Mouse (Mus musculus): ENCODE results near the gene Dkk3. TPM values are rescaled to one million over a fixed set of nuclear protein-coding genes. Genes with fewer than 3 reads are reported as not detected.

The Dkk3 gene
- polyA plus RNA-seq, 1 experiment from 2014 or later: 17.0 TPM

DNA sequence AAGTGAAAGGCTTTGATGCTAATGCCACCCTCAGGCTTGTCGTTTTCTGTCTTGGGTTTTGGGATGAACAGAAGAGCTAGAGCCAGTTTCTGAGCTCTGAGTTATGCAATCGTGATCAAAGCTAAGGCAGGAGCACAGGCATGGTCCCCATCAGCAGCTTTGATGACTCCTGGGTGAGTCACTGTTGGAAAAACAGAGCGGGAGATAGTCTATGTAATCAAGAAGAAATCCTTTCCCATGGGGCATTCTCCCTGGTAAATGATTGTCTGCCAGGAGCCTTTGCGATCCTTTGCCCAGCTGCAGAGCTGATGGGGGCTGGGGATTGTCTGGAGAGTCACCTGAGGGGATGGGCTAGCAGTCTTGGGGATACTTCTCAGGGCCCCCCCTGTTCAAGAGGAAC, 43.3 kb upstream of the Dkk3 start:
- Histone ChIP-seq H3K27me3 (replicated peaks; ENCODE audit: control insufficient read depth, insufficient read depth, low read length) (no peaks in the 10 kb centered on the region), H3K4me1 (replicated peaks; ENCODE audit: control insufficient read depth, insufficient read depth, low read length) (peaks cover 3% of the 10 kb centered on the region; the same call in 1 of the 2 replicates), H3K4me2 (replicated peaks; ENCODE audit: low read depth) (no peak overlapping the region), H3K9me3 (ENCODE audit: control insufficient read depth) (no peaks in the 10 kb centered on the region), H3K4me3 (ENCODE audit: low read depth, low read length) (no peak overlapping the region), H3K36me3 (ENCODE audit: control insufficient read depth, insufficient read depth) (no peaks in the 10 kb centered on the region), H3K9ac (ENCODE audit: low read depth, low read length) (no peak overlapping the region), H3K27ac (ENCODE audit: low read depth, low read length) (no peak overlapping the region)
- no peak for TF ChIP-seq CTCF (IDR thresholded peaks at IDR 0.05; ENCODE audit: low read depth)
- ATAC-seq: peak; percentile 60
- 21% methylated on average over 4 of the region's 4 CpGs for WGBS

- no peak for TF ChIP-seq CTCF (IDR thresholded peaks at IDR 0.05; ENCODE audit: low read depth)
- no peak overlapping the region for H3K4me2 ChIP-seq (replicated peaks; ENCODE audit: low read depth)
- no peaks in the 10 kb centered on the region for H3K9me3 ChIP-seq (ENCODE audit: control insufficient read depth)
- H3K27me3 ChIP-seq (replicated peaks; ENCODE audit: control insufficient read depth, insufficient read depth, low read length): no peaks in the 10 kb centered on the region
- no peak overlapping the region for H3K4me3 ChIP-seq (ENCODE audit: low read depth, low read length)
- WGBS: 52% methylated on average over 4 of the region's 4 CpGs
- no peaks in the 10 kb centered on the region for H3K36me3 ChIP-seq (ENCODE audit: control insufficient read depth, insufficient read depth)
- no peak for ATAC-seq
- H3K9ac ChIP-seq (ENCODE audit: low read depth, low read length): no peak overlapping the region
- H3K27ac ChIP-seq (ENCODE audit: low read depth, low read length): no peak overlapping the region
- peaks cover 3% of the 10 kb centered on the region; the same call in 1 of the 2 replicates for H3K4me1 ChIP-seq (replicated peaks; ENCODE audit: control insufficient read depth, insufficient read depth, low read length)
Observed at GRCm38 (mm10) chr7:112200761-112201160, 41.9 kb upstream of the Dkk3 start.

GRCm38 (mm10) chr7:112199343-112199742, 40.5 kb upstream of the Dkk3 start:
- no peak for ATAC-seq
- Histone ChIP-seq H3K36me3 (ENCODE audit: control insufficient read depth, insufficient read depth) (no peaks in the 10 kb centered on the region), H3K9ac (ENCODE audit: low read depth, low read length) (no peak overlapping the region), H3K9me3 (ENCODE audit: control insufficient read depth) (no peaks in the 10 kb centered on the region), H3K27me3 (replicated peaks; ENCODE audit: control insufficient read depth, insufficient read depth, low read length) (no peaks in the 10 kb centered on the region), H3K4me2 (replicated peaks; ENCODE audit: low read depth) (no peak overlapping the region), H3K4me3 (ENCODE audit: low read depth, low read length) (no peak overlapping the region), H3K4me1 (replicated peaks; ENCODE audit: control insufficient read depth, insufficient read depth, low read length) (peaks cover 3% of the 10 kb centered on the region; the same call in 1 of the 2 replicates), H3K27ac (ENCODE audit: low read depth, low read length) (no peak overlapping the region)
- WGBS: 63% methylated on average over 3 of the region's 3 CpGs
- no peak for TF ChIP-seq CTCF (IDR thresholded peaks at IDR 0.05; ENCODE audit: low read depth)

DNA sequence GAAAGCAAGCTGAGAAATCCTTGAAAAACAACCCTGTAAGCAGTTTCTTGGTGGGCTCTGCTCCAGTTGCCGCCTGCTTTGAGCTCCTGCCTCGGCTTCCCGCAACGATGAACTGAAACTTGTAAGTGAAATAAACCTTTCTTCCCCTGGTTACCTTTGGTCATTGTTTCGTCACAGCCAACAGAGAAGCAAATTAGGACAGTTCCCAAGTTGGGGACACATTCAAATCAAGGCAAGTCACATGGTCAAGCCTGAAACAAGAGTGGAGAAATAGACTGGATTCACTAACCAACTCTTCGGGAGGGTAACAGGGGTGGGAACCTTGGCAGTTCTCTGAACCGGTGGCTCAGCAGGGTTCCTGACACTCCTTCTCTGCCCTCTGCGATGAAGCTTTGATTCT, 38.6 kb upstream of the Dkk3 start:
- no peak for ATAC-seq
- H3K4me3 ChIP-seq (ENCODE audit: low read depth, low read length): no peak overlapping the region
- H3K27me3 ChIP-seq (replicated peaks; ENCODE audit: control insufficient read depth, insufficient read depth, low read length): no peaks in the 10 kb centered on the region
- no peak overlapping the region for H3K4me2 ChIP-seq (replicated peaks; ENCODE audit: low read depth)
- no peaks in the 10 kb centered on the region for H3K9me3 ChIP-seq (ENCODE audit: control insufficient read depth)
- no peaks in the 10 kb centered on the region for H3K36me3 ChIP-seq (ENCODE audit: control insufficient read depth, insufficient read depth)
- no peak overlapping the region for H3K27ac ChIP-seq (ENCODE audit: low read depth, low read length)
- H3K9ac ChIP-seq (ENCODE audit: low read depth, low read length): no peak overlapping the region
- 74% methylated on average over 8 of the region's 8 CpGs for WGBS
- no peak for TF ChIP-seq CTCF (IDR thresholded peaks at IDR 0.05; ENCODE audit: low read depth)
- 0 out of 2 replicates have a peak, but pooled peaks cover 3% of the 10 kb centered on the region for H3K4me1 ChIP-seq (replicated peaks; ENCODE audit: control insufficient read depth, insufficient read depth, low read length)

DNA sequence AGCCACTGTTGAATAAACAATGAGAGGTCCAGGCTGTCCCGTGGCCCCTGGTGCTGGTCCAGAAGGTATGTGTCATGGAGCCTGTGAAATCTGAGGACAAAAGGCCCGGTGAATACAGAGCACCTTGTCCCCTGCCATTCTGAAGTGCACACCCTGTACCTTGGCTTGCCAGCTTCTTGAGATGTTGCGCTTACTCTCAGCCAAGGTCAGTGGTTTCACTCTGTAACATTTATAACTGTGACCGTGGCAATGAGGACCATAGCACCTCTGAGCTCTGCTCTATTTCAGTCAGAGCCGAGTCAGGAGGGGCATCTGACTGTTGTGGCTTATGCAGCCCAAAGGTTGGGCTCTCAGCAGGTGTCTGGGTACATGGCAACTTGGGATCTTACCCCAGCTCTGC, 35.4 kb upstream of the Dkk3 start:
- no peaks in the 10 kb centered on the region for H3K27me3 ChIP-seq (replicated peaks; ENCODE audit: control insufficient read depth, insufficient read depth, low read length)
- 58% methylated on average over 5 of the region's 5 CpGs for WGBS

DNA sequence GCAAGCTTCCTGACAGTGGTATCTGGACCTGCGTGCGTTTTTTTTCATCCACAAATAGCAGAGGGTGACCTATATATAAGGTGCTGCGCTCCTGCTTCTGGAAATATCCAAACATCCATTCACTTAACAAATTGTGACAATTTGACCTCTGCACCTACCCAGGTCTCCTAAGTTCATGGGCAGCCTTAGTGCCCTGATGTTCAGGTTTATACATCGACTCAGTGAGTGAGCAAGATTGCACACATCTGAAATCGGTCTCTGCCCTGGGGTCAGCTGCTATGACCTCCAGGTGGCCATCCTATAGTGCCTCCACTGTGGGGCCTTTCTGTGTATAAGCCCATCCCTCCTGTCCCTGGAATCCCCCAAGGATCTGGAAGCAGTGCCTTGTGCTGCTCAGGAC, 33.9 kb upstream of the Dkk3 start:
- 85% methylated on average over 5 of the region's 5 CpGs for WGBS
- no peak for ATAC-seq

More for the DNA sequence above, 35.4 kb upstream of the Dkk3 start:
- ATAC-seq: no peak
- no peak overlapping the region for H3K9ac ChIP-seq (ENCODE audit: low read depth, low read length)
- no peaks in the 10 kb centered on the region for H3K4me1 ChIP-seq (replicated peaks; ENCODE audit: control insufficient read depth, insufficient read depth, low read length)
- no peak overlapping the region for H3K4me2 ChIP-seq (replicated peaks; ENCODE audit: low read depth)
- no peak overlapping the region for H3K27ac ChIP-seq (ENCODE audit: low read depth, low read length)
- no peaks in the 10 kb centered on the region for H3K36me3 ChIP-seq (ENCODE audit: control insufficient read depth, insufficient read depth)
- no peak for TF ChIP-seq CTCF (IDR thresholded peaks at IDR 0.05; ENCODE audit: low read depth)
- H3K9me3 ChIP-seq (ENCODE audit: control insufficient read depth): no peaks in the 10 kb centered on the region
- no peak overlapping the region for H3K4me3 ChIP-seq (ENCODE audit: low read depth, low read length)

GRCm38 (mm10) chr7:112192237-112192636, 33.4 kb upstream of the Dkk3 start:
- no peak for ATAC-seq
- WGBS: 81% methylated on average over 4 of the region's 4 CpGs
- peaks cover 1% of the 10 kb centered on the region; the same call in 1 of the 2 replicates for H3K4me1 ChIP-seq (replicated peaks; ENCODE audit: control insufficient read depth, insufficient read depth, low read length)
- H3K27me3 ChIP-seq (replicated peaks; ENCODE audit: control insufficient read depth, insufficient read depth, low read length): no peaks in the 10 kb centered on the region
- no peak overlapping the region for H3K4me2 ChIP-seq (replicated peaks; ENCODE audit: low read depth)
- no peaks in the 10 kb centered on the region for H3K9me3 ChIP-seq (ENCODE audit: control insufficient read depth)
- H3K36me3 ChIP-seq (ENCODE audit: control insufficient read depth, insufficient read depth): no peaks in the 10 kb centered on the region
- no peak overlapping the region for H3K4me3 ChIP-seq (ENCODE audit: low read depth, low read length)
- H3K27ac ChIP-seq (ENCODE audit: low read depth, low read length): no peak overlapping the region
- H3K9ac ChIP-seq (ENCODE audit: low read depth, low read length): no peak overlapping the region
- TF ChIP-seq CTCF (IDR thresholded peaks at IDR 0.05; ENCODE audit: low read depth): no peak

More for the DNA sequence above, 33.9 kb upstream of the Dkk3 start:
- Histone ChIP-seq H3K4me1 (replicated peaks; ENCODE audit: control insufficient read depth, insufficient read depth, low read length) (no peaks in the 10 kb centered on the region), H3K9ac (ENCODE audit: low read depth, low read length) (no peak overlapping the region), H3K9me3 (ENCODE audit: control insufficient read depth) (no peaks in the 10 kb centered on the region), H3K4me3 (ENCODE audit: low read depth, low read length) (no peak overlapping the region), H3K27me3 (replicated peaks; ENCODE audit: control insufficient read depth, insufficient read depth, low read length) (no peaks in the 10 kb centered on the region), H3K36me3 (ENCODE audit: control insufficient read depth, insufficient read depth) (no peaks in the 10 kb centered on the region), H3K27ac (ENCODE audit: low read depth, low read length) (no peak overlapping the region), H3K4me2 (replicated peaks; ENCODE audit: low read depth) (no peak overlapping the region)
- no peak for TF ChIP-seq CTCF (IDR thresholded peaks at IDR 0.05; ENCODE audit: low read depth)
